Mouse (Mus musculus) spleen, postnatal 0 days (tissue): ENCODE results near the gene Naglu. TPM values are rescaled to one million over a fixed set of nuclear protein-coding genes. Genes with fewer than 3 reads are reported as not detected.

ENCODE experiments used
- polyA plus RNA-seq: library from polyadenylated mRNA; unstranded; fragments of >200 nt; fragmentation: Nextera tagmentation; extraction: Ambion mirVana; gene quantifications from 2 replicates; pipeline ENCODE4 v1.2.1, GENCODE M21; 2015

The Naglu gene
- polyA plus RNA-seq: 7.7 and 10.1 TPM in 2 replicates

DNA sequence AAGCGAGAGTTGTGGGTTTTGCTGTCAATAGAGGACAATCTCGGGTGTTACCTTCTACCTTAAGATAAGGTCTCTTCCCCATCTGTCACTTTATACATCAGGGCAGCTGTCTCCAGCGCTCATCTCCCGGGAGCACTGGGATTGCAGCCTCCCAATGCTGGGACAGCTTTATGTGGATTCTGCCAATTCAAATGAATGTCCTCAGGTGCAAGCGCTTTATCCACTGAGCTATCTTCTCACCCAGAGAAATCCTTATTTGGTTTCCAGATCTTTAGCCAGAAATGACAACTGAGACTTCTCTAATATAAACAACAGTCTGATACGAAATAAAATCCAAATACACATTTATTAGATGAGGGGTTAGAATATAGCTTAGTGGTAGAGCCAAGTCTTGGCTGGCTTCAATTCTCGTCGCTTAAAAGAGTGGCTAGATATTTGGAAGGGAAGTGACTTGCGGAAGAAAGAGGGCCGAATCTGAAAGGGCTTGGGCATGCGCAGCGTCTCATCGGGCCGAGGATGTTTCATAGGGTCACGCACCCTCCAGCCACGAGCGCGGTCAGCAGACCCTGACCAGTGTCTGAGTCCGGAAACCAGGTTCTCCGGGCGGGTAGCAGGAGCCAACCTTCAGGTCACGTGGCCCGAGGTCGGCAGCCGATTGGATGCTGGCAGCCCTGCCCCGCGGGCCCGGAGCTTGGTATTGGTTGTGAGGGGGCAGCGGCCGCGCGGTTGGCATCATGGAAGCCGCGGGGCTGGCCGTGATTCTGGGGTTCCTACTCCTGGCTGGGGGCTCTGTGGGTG is at the start of gene Naglu:
Gene Naglu, plus strand, starts transcription at position 622 of the 798 bp plus-strand sequence.

DNA sequence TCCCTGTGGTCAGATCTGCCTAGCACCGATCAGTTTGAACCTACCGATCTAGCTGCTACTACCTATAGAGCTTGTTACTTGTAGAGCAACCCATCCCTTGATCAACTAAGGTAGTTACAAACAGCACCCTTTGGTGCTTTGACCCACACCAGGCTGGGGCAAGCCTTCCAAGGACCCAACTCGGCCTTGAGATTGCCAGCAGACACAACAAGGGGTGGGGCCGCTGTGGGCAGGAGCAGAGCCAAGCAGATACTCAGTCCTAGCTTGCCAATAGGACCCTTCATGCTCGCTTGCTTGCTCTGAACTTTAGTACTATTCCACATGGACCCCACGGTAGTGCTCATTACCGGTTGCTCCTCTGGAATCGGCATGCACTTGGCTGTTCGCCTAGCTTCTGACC is 8.3 kb downstream of the Naglu start, which contains the start of gene Hsd17b1:
Gene Hsd17b1, plus strand, starts transcription at position 291 of the 400 bp plus-strand sequence.

DNA sequence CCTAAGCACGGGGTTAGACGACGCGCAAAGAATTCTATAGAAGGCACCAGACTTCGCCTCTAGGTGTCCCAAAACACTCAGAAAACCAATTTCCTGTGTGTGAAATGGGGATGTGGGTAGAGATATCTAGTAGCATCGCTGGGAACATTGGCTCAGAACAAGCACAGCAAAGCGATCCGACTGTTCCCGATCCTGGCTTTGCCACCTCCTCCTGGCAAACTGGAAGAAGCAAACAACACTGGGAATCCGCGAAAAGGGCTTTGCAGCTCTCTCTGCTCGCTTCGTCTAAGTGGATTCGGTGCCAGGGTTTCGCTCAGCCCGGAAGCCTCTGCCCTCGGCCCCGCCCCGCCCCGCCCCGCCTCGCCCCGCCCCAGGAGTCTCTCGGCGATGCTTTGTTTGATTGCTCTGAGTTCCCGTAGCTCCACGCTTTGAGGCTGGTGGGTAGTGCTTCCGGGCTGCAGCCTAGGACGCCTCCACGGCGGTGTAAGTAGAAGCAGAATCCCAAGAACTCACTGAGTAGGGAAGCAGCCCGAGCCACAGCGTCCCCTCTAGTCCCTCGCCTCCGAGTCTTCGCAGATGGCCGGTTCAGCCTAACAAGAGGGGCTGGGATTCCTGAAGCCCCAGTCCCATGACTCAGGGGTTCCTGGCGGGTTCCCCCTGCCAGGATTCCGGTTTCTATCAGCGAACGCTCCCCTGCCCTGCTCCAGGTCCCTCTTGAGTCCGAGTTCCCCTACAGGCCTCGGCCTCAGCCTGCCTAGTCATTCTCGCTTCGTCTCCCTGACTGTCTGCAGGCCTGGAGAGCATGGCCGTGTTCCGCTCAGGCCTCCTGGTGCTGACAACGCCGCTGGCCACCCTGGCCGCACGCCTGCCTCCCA is 12.6 kb downstream of the Naglu start, which contains the start of gene Coasy:
Gene Coasy, plus strand, starts transcription at position 358 of the 875 bp plus-strand sequence.

DNA sequence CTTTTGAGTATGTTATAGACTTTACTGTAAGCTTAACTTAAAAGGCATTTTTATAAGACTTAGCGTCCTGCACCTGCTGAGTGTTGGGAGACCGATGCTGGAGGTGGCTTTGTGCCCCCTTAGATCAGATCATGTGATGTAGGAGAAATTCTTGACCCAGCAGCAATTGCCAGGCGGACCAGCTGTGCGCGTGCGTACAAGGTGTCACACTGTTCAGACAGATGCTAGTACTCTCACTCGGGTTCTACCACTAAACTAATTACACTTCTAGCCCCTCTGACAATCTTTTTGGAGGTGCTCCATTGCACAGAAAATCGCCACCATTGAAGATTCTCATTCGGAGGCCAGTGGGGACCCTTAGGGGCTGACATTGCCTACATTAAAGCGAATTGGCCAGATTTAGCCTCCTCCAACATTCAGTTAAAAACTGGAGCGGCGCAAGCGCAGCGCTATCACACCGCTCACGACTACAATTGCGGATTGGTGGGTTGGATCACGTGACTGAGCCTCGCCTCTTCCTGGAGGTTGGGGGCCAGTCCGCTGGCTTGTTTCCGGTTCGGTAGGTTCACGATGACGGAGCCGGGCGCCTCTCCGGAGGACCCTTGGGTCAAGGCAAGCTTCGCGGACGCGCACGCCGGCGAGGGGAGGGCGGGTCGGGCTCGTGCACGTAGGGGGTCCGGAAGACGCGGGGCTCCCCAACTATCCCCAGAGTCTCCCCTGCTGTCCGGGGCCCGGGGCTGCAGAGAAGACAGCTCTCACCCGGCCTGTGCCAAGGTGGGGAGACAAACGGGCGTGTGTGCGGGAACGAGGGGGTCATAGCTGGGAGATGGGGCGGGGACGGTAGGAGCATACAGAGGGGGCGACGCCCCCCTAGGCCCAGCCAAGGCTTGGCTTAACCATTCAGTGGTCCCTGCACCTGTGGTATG is 17.2 kb downstream of the Naglu start, which contains the start of gene Mlx:
Gene Mlx, plus strand, starts transcription at position 522 of the 926 bp plus-strand sequence.

DNA sequence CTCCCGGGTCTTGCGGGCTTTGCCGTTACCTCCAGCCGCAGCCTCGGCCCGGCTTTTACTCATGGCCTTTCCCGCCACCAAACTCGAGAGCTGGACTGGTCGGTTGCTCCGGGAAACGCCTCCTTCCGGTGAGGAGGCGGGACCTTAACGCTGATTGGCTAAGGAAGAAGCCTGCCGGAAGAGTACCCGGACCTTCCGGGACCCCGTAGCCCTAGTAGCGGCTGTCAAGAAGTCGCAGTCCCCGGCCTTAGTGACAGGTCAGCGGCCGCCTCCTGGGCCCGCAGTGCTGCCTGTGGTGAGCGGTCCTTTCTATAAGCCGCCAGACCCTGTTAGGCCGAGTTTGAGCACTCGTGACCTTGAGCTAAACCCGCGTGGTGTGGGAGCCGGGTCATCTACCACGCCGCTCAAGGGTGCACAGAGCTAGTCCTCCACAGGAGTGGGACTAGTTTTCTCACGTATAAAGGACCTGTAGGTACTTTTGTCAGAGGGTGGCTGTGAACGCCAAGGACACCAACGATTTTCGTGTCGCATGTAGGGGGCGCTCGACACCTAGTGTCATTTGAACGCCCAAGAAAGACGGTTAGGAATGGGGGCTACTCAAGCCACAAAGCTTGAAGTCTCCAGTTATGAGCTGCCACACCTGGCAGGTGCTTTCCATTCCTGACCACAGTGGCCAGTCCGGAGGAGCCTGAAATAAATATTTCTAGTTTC is 25.7 kb downstream of the Naglu start, which contains the start of gene Psmc3ip:
Gene Psmc3ip, minus strand, starts transcription at position 123 of the 711 bp plus-strand sequence.

DNA sequence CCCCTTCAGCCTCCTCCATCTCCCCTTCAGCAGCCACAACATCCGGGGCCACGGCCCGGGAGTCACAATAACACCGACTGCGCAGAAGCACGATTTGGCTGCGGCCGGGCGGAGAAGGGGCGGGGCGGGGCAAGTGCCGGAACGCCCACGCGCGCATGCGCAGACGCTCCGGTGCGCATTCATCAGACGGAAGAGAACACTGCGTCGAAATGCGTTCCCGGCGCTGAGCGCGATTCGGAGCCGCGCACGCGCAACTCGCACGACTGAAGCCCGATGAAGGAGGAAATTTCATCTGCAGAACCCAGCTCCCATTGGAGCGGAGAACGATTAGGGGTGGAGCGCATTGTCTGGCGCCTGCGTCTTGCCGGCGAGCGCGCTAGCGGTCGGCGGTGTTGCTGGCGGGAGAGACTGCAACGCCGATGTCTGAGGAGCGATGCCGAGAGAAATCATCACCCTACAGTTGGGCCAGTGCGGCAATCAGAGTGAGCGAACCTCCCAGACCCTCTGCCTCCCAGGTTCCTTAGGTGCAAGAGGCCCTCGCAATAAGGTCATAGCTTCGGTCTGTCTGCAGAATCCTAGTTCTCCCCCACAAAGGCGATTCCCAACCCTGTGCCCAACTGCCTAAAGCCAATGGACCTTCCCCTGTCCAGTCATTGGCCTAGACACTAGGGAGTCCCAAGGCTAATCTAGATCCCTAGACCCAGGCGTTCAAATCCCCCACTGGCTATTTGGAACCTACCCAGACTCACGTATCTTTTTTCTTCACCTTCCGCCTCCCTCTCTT is 50.1 kb downstream of the Naglu start, which contains the start of the genes Retreg3 and Tubg1:
Gene Retreg3, minus strand, starts transcription at position 133 of the 784 bp plus-strand sequence.
Gene Tubg1, plus strand, starts transcription at position 178 of the 784 bp plus-strand sequence.

Other genes starting within 250 kb of the Naglu start
- 24.3 and 28.0 TPM in 2 replicates for gene Stat5b, start 219.3 kb upstream of the Naglu start, polyA plus RNA-seq
- 17.4 and 18.3 TPM in 2 replicates for gene Stat5a, start 210.7 kb upstream of the Naglu start, polyA plus RNA-seq
- 34.4 and 39.7 TPM in 2 replicates for gene Stat3, start 130.5 kb upstream of the Naglu start, polyA plus RNA-seq
- 119 and 141 TPM in 2 replicates for gene Cavin1, start 99.1 kb upstream of the Naglu start, polyA plus RNA-seq
- 47.9 and 54.7 TPM in 2 replicates for gene Atp6v0a1, start 60.6 kb upstream of the Naglu start, polyA plus RNA-seq
- 0.38 and 0.65 TPM in 2 replicates for gene Hsd17b1, start 8.4 kb downstream of the Naglu start, polyA plus RNA-seq
- gene Coasy, start 12.6 kb downstream of the Naglu start, polyA plus RNA-seq: 19.0 and 20.6 TPM in 2 replicates
- gene Mlx, start 17.3 kb downstream of the Naglu start, polyA plus RNA-seq: 26.4 and 29.6 TPM in 2 replicates
- 24.3 and 24.8 TPM in 2 replicates for gene Psmc3ip, start 25.4 kb downstream of the Naglu start, polyA plus RNA-seq
- gene Retreg3, start 49.9 kb downstream of the Naglu start, polyA plus RNA-seq: 11.8 and 12.3 TPM in 2 replicates
- 33.1 and 39.4 TPM in 2 replicates for gene Tubg1, start 49.9 kb downstream of the Naglu start, polyA plus RNA-seq
- gene Tubg2, start 85.9 kb downstream of the Naglu start, polyA plus RNA-seq: 0.66 and 1.2 TPM in 2 replicates
- 0.18 and 0.65 TPM in 2 replicates for gene Cntnap1, start 100.5 kb downstream of the Naglu start, polyA plus RNA-seq
- gene Plekhh3, start 101.3 kb downstream of the Naglu start, polyA plus RNA-seq: 2.9 and 4.0 TPM in 2 replicates
- gene Ccr10, start 105.4 kb downstream of the Naglu start, polyA plus RNA-seq: 0.15 and 0.16 TPM in 2 replicates
- 9.0 and 10.7 TPM in 2 replicates for gene Ezh1, start 156.5 kb downstream of the Naglu start, polyA plus RNA-seq
- gene Ramp2, start 176.0 kb downstream of the Naglu start, polyA plus RNA-seq: 77.1 and 98.8 TPM in 2 replicates
- 92.3 and 92.9 TPM in 2 replicates for gene Vps25, start 183.7 kb downstream of the Naglu start, polyA plus RNA-seq
- gene Wnk4, start 190.6 kb downstream of the Naglu start, polyA plus RNA-seq: 4.0 and 5.7 TPM in 2 replicates
- gene Cntd1, start 209.0 kb downstream of the Naglu start, polyA plus RNA-seq: 0.61 and 0.88 TPM in 2 replicates
- 103 and 105 TPM in 2 replicates for gene Coa3, start 209.1 kb downstream of the Naglu start, polyA plus RNA-seq
- gene Becn1, start 232.3 kb downstream of the Naglu start, polyA plus RNA-seq: 104 and 112 TPM in 2 replicates
- 134 and 137 TPM in 2 replicates for gene Psme3, start 246.2 kb downstream of the Naglu start, polyA plus RNA-seq